Mouse (Mus musculus) thymus, adult 2 months (tissue): Measurements from ENCODE around the gene Ankrd24.

ENCODE experiments used
- CTCF ChIP-seq: fragments of 200-500 bp; IDR thresholded peaks from 2 replicates; pipeline ENCODE4 v1.5.1; 2012; ENCODE audit warnings: mild to moderate bottlenecking, control low read depth, low read length, moderate library complexity, borderline replicate concordance; ENCODE audit not compliant: control insufficient read depth, poor library complexity, insufficient read depth; ENCODE audit errors: extremely low read depth
- POLR2A ChIP-seq: fragments of 200-500 bp; IDR thresholded peaks from 2 replicates; pipeline ENCODE4 v1.6.1; 2012; ENCODE audit warnings: mild to moderate bottlenecking, low read length, control low read depth, moderate library complexity; ENCODE audit not compliant: control insufficient read depth, poor library complexity, insufficient read depth; ENCODE audit errors: extremely low read depth

DNA sequence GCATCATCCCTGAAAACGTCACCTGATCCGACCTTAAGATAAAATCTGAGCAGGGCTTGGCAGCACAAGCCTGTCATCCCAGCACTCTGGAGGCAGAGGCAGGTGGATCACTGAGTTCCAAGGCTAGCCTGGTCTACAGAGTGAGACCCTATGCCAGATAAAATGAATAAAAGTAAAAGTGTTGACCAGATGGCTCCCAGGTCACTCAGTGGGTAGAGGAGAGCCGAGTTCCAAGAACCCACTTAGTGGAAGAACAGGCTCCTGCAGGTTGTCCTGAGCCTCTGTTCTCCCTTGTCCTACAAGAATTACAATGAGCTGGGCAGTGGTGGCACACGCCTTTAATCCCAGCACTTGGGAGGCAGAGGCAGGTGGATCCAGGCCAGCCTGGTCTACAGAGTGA lies 35.1 kb upstream of the Ankrd24 start:
- no peak for TF ChIP-seq CTCF
- no peak for TF ChIP-seq POLR2A
